Mouse (Mus musculus): ENCODE measurements around the gene Pdzd2. TPM values are rescaled to one million over a fixed set of nuclear protein-coding genes. Genes with fewer than 3 reads are reported as not detected.

Gene Pdzd2
- polyA plus RNA-seq, 1 experiment from 2014 or later = 22.1 TPM

DNA sequence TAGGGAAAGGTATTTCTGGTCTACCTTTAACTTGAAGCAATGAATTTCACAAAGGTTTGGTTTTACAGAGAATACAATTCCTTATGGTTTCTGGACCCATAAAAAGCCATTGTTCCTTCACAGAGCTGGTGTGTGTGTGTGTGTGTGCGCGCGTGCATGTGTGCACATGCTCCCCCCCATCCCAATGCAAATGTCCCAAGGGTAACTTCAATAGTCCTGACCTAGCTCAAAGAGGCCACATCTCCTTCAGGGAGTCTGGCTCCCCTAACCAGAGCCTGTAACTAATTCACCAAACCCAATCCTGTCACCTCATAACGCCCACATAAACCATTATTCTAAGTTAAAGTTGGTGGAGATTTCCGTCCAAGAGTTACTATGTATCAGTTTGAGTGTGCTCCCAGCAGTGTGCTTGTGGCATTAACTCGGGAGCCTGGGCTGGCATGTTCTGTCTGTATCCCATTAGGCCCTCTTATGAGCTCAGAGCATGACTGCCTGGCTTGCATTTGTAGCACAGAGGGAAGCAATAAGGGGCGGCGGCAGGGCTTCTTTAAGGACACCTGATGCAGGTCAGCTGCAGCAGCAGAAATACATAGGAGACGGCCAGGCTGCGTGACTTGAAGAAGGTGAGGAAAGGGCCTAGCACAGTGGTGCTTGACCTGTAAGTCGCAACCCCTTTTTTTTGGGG, 200.0 kb downstream of the Pdzd2 start:
- Histone ChIP-seq H3K9me3 (ENCODE audit: control insufficient read depth, low read length) (no peaks in the 10 kb centered on the region), H3K4me1 (ENCODE audit: control insufficient read depth, insufficient read depth, low read length) (peaks cover 20% of the 10 kb centered on the region), H3K4me3 (ENCODE audit: low read depth, low read length) (no peak overlapping the region), H3K27ac (replicated peaks; ENCODE audit: low read depth, low read length) (no peak overlapping the region), H3K36me3 (ENCODE audit: control insufficient read depth, insufficient read depth, low read length) (no peaks in the 10 kb centered on the region), H3K9ac (ENCODE audit: low read length) (no peak overlapping the region), H3K27me3 (ENCODE audit: control insufficient read depth, insufficient read depth, low read length) (no peaks in the 10 kb centered on the region), H3K4me2 (ENCODE audit: low read depth, severe bottlenecking) (no peak overlapping the region)
- 0 out of 2 replicates have a peak, but pooled peaks have one; percentile 58 for ATAC-seq (ENCODE audit: insufficient number of reproducible peaks, low FRiP score, low TSS enrichment, low read depth)
- DNase-seq (ENCODE audit: low spot score) = peak; percentile 70
- WGBS = 52% methylated on average over 11 of the region's 11 CpGs

DNA sequence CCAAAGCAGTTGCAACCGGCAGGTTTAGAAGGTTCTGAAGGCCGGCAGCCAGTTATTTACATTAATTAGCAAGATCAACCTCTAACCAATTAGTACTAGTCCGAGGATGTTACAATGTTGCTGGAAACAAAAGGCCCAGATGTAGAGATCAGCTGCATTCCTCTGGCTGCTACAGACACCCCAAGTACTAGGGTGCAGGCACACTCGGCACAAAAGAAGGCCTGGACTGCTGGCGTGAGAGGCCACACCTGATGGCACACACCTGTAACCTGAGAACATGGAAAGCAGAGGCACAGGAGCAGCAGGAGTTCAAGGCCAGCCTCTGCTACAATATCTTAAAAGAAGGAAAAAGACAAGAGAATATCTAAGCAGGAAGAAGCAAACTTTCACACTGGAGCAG, 206.5 kb downstream of the Pdzd2 start:
- no peak overlapping the region for H3K27ac ChIP-seq (replicated peaks; ENCODE audit: low read depth, low read length)
- H3K9me3 ChIP-seq (ENCODE audit: control insufficient read depth, low read length) = no peaks in the 10 kb centered on the region; the same call in 1 of the 2 replicates
- H3K4me3 ChIP-seq (ENCODE audit: low read depth, low read length) = no peak overlapping the region
- no peak overlapping the region for H3K9ac ChIP-seq (ENCODE audit: low read length)
- no peak for DNase-seq (ENCODE audit: low spot score)
- ATAC-seq (ENCODE audit: insufficient number of reproducible peaks, low FRiP score, low TSS enrichment, low read depth) = no peak
- H3K36me3 ChIP-seq (ENCODE audit: control insufficient read depth, insufficient read depth, low read length) = no peaks in the 10 kb centered on the region
- no peak overlapping the region for H3K4me2 ChIP-seq (ENCODE audit: low read depth, severe bottlenecking)
- no peaks in the 10 kb centered on the region for H3K27me3 ChIP-seq (ENCODE audit: control insufficient read depth, insufficient read depth, low read length)
- WGBS = 72% methylated on average over 5 of the region's 5 CpGs
- no peaks in the 10 kb centered on the region for H3K4me1 ChIP-seq (ENCODE audit: control insufficient read depth, insufficient read depth, low read length)

DNA sequence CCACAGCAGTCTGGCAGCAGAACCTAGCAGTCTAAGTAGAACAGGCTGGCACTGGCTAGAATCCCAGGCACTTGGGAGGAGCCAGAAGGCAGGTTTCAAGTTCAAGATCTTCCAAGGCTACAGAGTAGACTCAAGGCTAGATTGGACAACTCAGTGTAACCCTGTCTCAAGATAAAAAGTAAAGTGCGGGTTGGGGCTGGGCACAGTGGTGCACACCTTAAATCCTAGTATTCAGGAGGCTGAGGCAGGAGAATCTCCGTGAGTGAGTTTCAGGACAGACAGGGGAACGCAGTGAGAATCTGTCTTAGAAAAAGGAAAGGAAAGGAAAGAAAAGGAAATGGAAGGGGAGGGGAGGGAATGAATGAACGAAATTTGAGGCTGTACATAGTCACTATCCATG, 207.2 kb downstream of the Pdzd2 start:
- 93% methylated on average over 4 of the region's 4 CpGs for WGBS
- no peak for ATAC-seq (ENCODE audit: insufficient number of reproducible peaks, low FRiP score, low TSS enrichment, low read depth)

DNA sequence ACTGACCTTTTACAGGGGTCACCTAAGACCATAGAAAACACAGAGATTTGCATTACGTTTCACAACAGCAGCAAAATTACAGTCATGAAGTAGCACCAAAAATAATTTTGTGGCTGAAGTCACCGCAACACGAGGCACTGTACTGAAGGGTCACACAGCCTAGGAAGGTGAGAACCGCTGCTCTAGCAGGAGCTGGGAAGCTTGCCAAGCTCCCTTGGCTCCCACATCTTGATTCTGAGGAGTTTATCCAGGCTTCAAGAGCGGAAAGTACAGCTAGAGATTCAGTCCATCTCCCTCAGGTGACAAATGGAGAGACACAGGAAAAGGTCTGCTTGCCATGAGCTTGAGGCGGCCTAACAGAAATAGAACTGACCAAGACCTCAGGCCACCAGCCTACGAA, 216.9 kb downstream of the Pdzd2 start:
- Histone ChIP-seq H3K36me3 (ENCODE audit: control insufficient read depth, insufficient read depth, low read length) (peaks cover 2% of the 10 kb centered on the region; the same call in 1 of the 2 replicates), H3K4me1 (ENCODE audit: control insufficient read depth, insufficient read depth, low read length) (peaks cover 9% of the 10 kb centered on the region; the same call in 1 of the 2 replicates), H3K4me2 (ENCODE audit: low read depth, severe bottlenecking) (no peak overlapping the region), H3K27ac (replicated peaks; ENCODE audit: low read depth, low read length) (no peak overlapping the region), H3K9me3 (ENCODE audit: control insufficient read depth, low read length) (no peaks in the 10 kb centered on the region; the same call in 1 of the 2 replicates), H3K27me3 (ENCODE audit: control insufficient read depth, insufficient read depth, low read length) (no peaks in the 10 kb centered on the region), H3K9ac (ENCODE audit: low read length) (no peak overlapping the region), H3K4me3 (ENCODE audit: low read depth, low read length) (no peak overlapping the region)
- DNase-seq (ENCODE audit: low spot score) (no peak), ATAC-seq (ENCODE audit: insufficient number of reproducible peaks, low FRiP score, low TSS enrichment, low read depth) (no peak)
- WGBS = 89% methylated on average over 7 of the region's 7 CpGs

More for the DNA sequence above, 207.2 kb downstream of the Pdzd2 start:
- Histone ChIP-seq H3K4me1 (ENCODE audit: control insufficient read depth, insufficient read depth, low read length) (no peaks in the 10 kb centered on the region), H3K27me3 (ENCODE audit: control insufficient read depth, insufficient read depth, low read length) (no peaks in the 10 kb centered on the region), H3K4me2 (ENCODE audit: low read depth, severe bottlenecking) (no peak overlapping the region), H3K9ac (ENCODE audit: low read length) (no peak overlapping the region), H3K9me3 (ENCODE audit: control insufficient read depth, low read length) (no peaks in the 10 kb centered on the region; the same call in 1 of the 2 replicates), H3K4me3 (ENCODE audit: low read depth, low read length) (no peak overlapping the region), H3K36me3 (ENCODE audit: control insufficient read depth, insufficient read depth, low read length) (no peaks in the 10 kb centered on the region), H3K27ac (replicated peaks; ENCODE audit: low read depth, low read length) (no peak overlapping the region)
- DNase-seq (ENCODE audit: low spot score) = no peak

DNA sequence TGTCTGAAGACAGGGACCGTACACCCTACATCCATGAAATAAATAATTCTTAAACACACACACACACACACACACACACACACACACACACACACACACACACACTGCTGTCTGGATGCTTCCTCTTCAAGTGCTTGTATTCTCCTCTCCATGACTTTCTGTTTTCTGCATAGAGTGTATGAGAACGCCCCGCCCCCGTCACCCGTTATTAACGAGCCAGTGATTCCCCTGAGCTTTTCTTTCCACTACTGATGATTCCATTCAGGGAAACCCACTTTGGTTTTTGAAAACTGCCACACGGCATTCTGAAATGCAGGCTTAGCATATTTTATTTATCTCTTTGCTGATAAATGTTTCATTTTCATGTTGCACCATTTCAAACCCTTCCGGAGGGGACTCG, 219.4 kb downstream of the Pdzd2 start:
- 78% methylated on average over 9 of the region's 9 CpGs for whole genome bisulfite sequencing
- Histone ChIP-seq H3K4me3 (ENCODE audit: low read depth, low read length) (no peak overlapping the region), H3K36me3 (ENCODE audit: control insufficient read depth, insufficient read depth, low read length) (peaks cover 2% of the 10 kb centered on the region; the same call in 1 of the 2 replicates), H3K9me3 (ENCODE audit: control insufficient read depth, low read length) (no peaks in the 10 kb centered on the region; the same call in 1 of the 2 replicates), H3K4me2 (ENCODE audit: low read depth, severe bottlenecking) (no peak overlapping the region), H3K27me3 (ENCODE audit: control insufficient read depth, insufficient read depth, low read length) (no peaks in the 10 kb centered on the region), H3K27ac (replicated peaks; ENCODE audit: low read depth, low read length) (no peak overlapping the region), H3K9ac (ENCODE audit: low read length) (no peak overlapping the region), H3K4me1 (ENCODE audit: control insufficient read depth, insufficient read depth, low read length) (peaks cover 28% of the 10 kb centered on the region)
- no peak for ATAC-seq (ENCODE audit: insufficient number of reproducible peaks, low FRiP score, low TSS enrichment, low read depth)
- no peak for DNase-seq (ENCODE audit: low spot score)

DNA sequence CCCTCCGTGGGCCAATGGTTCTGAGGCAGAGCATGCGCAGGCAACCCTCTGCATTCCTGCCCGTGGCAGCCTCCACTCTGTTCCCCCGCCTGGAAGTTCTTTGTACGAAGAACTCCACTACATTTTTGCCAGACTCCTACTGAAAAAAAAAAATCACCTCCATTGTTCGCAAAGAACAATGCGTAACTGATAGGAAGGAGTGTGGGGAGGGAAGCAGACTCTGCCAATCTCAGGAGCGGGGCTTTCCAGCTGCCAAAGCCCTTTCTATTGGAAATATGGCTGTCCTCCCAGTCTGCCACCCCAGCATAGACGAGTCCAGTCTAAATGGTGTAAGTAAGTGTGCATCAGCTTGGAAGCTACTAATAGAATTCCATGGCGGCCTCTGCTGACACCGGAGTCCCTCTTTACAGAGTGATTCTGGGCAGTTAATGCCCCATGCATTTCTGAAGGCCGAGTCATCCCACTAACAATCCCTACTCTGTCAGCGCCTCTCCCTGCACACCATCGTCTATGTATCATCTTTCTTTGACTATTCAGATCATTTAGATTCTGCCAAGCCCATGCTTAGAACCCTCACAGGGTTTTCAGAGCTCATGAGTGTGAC, 221.3 kb downstream of the Pdzd2 start:
- no peak for ATAC-seq (ENCODE audit: insufficient number of reproducible peaks, low FRiP score, low TSS enrichment, low read depth)
- no peak for DNase-seq (ENCODE audit: low spot score)
- H3K27ac ChIP-seq (replicated peaks; ENCODE audit: low read depth, low read length) = peak overlapping the region; percentile 37; the same call in 1 of the 2 replicates
- H3K36me3 ChIP-seq (ENCODE audit: control insufficient read depth, insufficient read depth, low read length) = peaks cover 2% of the 10 kb centered on the region; the same call in 1 of the 2 replicates
- no peak overlapping the region for H3K9ac ChIP-seq (ENCODE audit: low read length)
- no peak overlapping the region for H3K4me3 ChIP-seq (ENCODE audit: low read depth, low read length)
- WGBS = 80% methylated on average over 14 of the region's 14 CpGs
- H3K4me1 ChIP-seq (ENCODE audit: control insufficient read depth, insufficient read depth, low read length) = peaks cover 37% of the 10 kb centered on the region
- no peak overlapping the region for H3K4me2 ChIP-seq (ENCODE audit: low read depth, severe bottlenecking)
- H3K9me3 ChIP-seq (ENCODE audit: control insufficient read depth, low read length) = no peaks in the 10 kb centered on the region; the same call in 1 of the 2 replicates
- no peaks in the 10 kb centered on the region for H3K27me3 ChIP-seq (ENCODE audit: control insufficient read depth, insufficient read depth, low read length)

DNA sequence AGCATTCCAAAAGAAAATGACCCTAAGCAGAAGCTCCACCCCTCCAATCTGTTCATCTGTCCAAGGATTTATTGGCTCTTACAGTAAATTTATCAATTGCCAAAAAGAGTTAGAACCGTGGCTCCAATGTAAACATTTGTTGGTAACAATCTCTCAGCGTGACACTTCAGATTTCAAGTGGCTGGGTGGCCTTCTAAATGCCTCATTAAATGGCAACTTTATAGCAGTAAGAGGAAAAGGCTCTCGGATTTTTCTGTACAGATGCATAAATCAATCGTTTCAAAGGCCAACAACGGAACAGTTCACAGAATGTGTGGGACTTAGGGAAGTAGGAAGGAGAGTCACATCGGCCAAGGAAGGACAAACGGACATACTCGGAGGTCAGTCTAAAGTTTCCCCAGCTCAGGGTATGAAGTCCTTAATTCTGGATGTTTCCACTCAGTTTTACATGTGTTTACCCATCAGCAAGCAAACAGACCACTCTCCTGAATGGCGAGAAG, 222.4 kb downstream of the Pdzd2 start:
- H3K9me3 ChIP-seq (ENCODE audit: control insufficient read depth, low read length) = no peaks in the 10 kb centered on the region; the same call in 1 of the 2 replicates
- H3K4me2 ChIP-seq (ENCODE audit: low read depth, severe bottlenecking) = no peak overlapping the region
- ATAC-seq (ENCODE audit: insufficient number of reproducible peaks, low FRiP score, low TSS enrichment, low read depth) (no peak), DNase-seq (ENCODE audit: low spot score) (peak; percentile 40)
- WGBS = 26% methylated on average over 9 of the region's 9 CpGs
- peak overlapping the region; percentile 37 for H3K27ac ChIP-seq (replicated peaks; ENCODE audit: low read depth, low read length)
- H3K36me3 ChIP-seq (ENCODE audit: control insufficient read depth, insufficient read depth, low read length) = no peaks in the 10 kb centered on the region
- no peak overlapping the region for H3K9ac ChIP-seq (ENCODE audit: low read length)
- no peak overlapping the region for H3K4me3 ChIP-seq (ENCODE audit: low read depth, low read length)
- H3K4me1 ChIP-seq (ENCODE audit: control insufficient read depth, insufficient read depth, low read length) = peaks cover 41% of the 10 kb centered on the region
- H3K27me3 ChIP-seq (ENCODE audit: control insufficient read depth, insufficient read depth, low read length) = no peaks in the 10 kb centered on the region

DNA sequence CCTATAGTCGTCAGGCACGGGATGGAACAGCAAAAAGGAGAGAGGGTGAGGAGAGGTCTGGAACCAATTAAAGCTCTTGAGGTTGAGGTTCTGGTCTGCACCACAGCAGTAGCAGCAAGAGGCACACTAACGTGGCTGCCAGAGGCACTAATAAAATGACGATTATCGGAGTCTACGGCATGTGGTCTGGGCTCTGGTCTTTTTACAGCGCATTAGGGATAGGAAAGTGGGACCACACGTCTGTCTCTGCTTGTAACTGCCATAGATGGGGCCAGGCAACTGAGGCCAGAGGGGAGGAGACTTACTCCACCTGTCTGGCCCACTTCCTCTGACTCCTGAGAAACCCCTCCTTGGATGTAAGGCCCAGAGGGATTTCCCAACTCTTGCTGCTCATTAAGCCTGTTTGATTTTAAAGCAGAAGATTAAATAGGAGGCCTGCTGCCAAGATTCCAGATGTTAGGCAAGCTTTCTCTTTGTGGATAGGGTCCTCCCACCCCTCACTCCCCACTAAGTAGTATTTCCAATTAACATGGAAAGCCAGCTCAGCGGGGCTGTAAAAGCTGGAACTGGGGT, 224.4 kb downstream of the Pdzd2 start:
- no peak overlapping the region for H3K4me3 ChIP-seq (ENCODE audit: low read depth, low read length)
- no peaks in the 10 kb centered on the region for H3K9me3 ChIP-seq (ENCODE audit: control insufficient read depth, low read length)
- peak overlapping the region; percentile 53 for H3K27ac ChIP-seq (replicated peaks; ENCODE audit: low read depth, low read length)
- no peak overlapping the region for H3K4me2 ChIP-seq (ENCODE audit: low read depth, severe bottlenecking)
- H3K4me1 ChIP-seq (ENCODE audit: control insufficient read depth, insufficient read depth, low read length) = peaks cover 43% of the 10 kb centered on the region
- H3K27me3 ChIP-seq (ENCODE audit: control insufficient read depth, insufficient read depth, low read length) = no peaks in the 10 kb centered on the region
- 5% methylated on average over 9 of the region's 9 CpGs for whole genome bisulfite sequencing
- DNase-seq (ENCODE audit: low spot score) = peak; percentile 78
- ATAC-seq (ENCODE audit: insufficient number of reproducible peaks, low FRiP score, low TSS enrichment, low read depth) = peak; percentile 94
- no peak overlapping the region for H3K9ac ChIP-seq (ENCODE audit: low read length)
- H3K36me3 ChIP-seq (ENCODE audit: control insufficient read depth, insufficient read depth, low read length) = no peaks in the 10 kb centered on the region

Data from limb, embryonic 11.5 days (tissue).